Mouse (Mus musculus) hindbrain, postnatal 0 days (tissue): ENCODE measurements around the gene Get4. TPM values are rescaled to one million over a fixed set of nuclear protein-coding genes. Genes with fewer than 3 reads are reported as not detected.

Experiments used
- ATAC-seq: fragments of 200-750 bp; cut with Nextera tagmentation; 2 replicates; pipeline ENCODE4 v1.8.0; 2017; ENCODE audit warnings: mild to moderate bottlenecking, moderate TSS enrichment, moderate library complexity
- DNase-seq: peaks from one replicate; pipeline ENCODE4 v3.0.0-alpha.2; 2015; ENCODE audit warnings: low spot score
- H3K27ac ChIP-seq: fragments of 300-500 bp; sonication (generic); 2 replicates; pipeline ENCODE4 v1.5.1; 2014; ENCODE audit warnings: mild to moderate bottlenecking
- H3K27me3 ChIP-seq: fragments of 300-500 bp; sonication (generic); 2 replicates; pipeline ENCODE4 v1.6.1; 2014; ENCODE audit warnings: low read length, mixed read lengths; ENCODE audit not compliant: insufficient read depth
- H3K36me3 ChIP-seq: fragments of 300-500 bp; sonication (generic); 2 replicates; pipeline ENCODE4 v1.6.1; 2014; ENCODE audit warnings: low read length, mixed read lengths; ENCODE audit not compliant: insufficient read depth
- H3K4me1 ChIP-seq: fragments of 300-500 bp; sonication (generic); 2 replicates; pipeline ENCODE4 v1.6.1; 2014; ENCODE audit warnings: antibody characterized with exemption, low read length, mixed read lengths; ENCODE audit not compliant: insufficient read depth
- H3K4me2 ChIP-seq: fragments of 300-500 bp; sonication (generic); 2 replicates; pipeline ENCODE4 v1.6.1; 2014; ENCODE audit warnings: low read depth, mild to moderate bottlenecking, low read length, moderate library complexity, mixed read lengths
- H3K4me3 ChIP-seq: fragments of 300-500 bp; sonication (generic); 2 replicates; pipeline ENCODE4 v1.5.1; 2014; ENCODE audit warnings: low read length
- H3K9ac ChIP-seq: fragments of 300-500 bp; sonication (generic); replicated peaks from 2 replicates; pipeline ENCODE4 v1.6.1; 2014; ENCODE audit warnings: mild to moderate bottlenecking, low read length, moderate library complexity, mixed read lengths
- H3K9me3 ChIP-seq: fragments of 300-500 bp; sonication (generic); 2 replicates; pipeline ENCODE4 v1.6.1; 2016; ENCODE audit warnings: low read length, mixed read lengths
- CTCF ChIP-seq: IDR thresholded peaks from 2 replicates; pipeline ENCODE4 v1.5.1; 2016; ENCODE audit warnings: antibody characterized with exemption, control low read depth, low read depth
- WGBS: fragments of 180-500 bp; shearing (Covaris S2); extraction: QIAGEN DNeasy Blood & Tissue Kit; methylation state at CpG from one replicate; pipeline ENCODE4 v1.1.7; 2014; 5-methylcytosine and 5-hydroxymethylcytosine counted together
- polyA plus RNA-seq: library from polyadenylated mRNA; unstranded; fragments of >200 nt; fragmentation: Nextera tagmentation; extraction: Ambion mirVana; gene quantifications from 2 replicates; pipeline ENCODE4 v1.2.1, GENCODE M21; 2015
- total RNA-seq: library from RNA; depleted of rRNA; stranded (reverse); fragments of >200 nt; gene quantifications from 2 replicates; pipeline ENCODE4 v1.2.3, GENCODE M21; 2014

Get4 gene
- total and polyA plus RNA-seq, 2 experiments from 2014 or later, result 49.2 to 141 TPM

- Histone ChIP-seq H3K4me1 (no peaks in the 10 kb centered on the region), H3K36me3 (no peaks in the 10 kb centered on the region; the same call in 1 of the 2 replicates), H3K9me3 (no peaks in the 10 kb centered on the region), H3K9ac (no peak overlapping the region), H3K27ac (no peak overlapping the region), H3K4me2 (no peak overlapping the region), H3K4me3 (no peak overlapping the region), H3K27me3 (no peaks in the 10 kb centered on the region)
- 95% methylated on average over 7 of the region's 7 CpGs for WGBS
- DNase-seq (no peak), ATAC-seq (no peak)
- no peak for TF ChIP-seq CTCF
These were observed 42.5 kb upstream of the Get4 start for GRCm38 (mm10) chr5:139209685-139210026.

GRCm38 (mm10) chr5:139211737-139212385 lies 40.3 kb upstream of the Get4 start:
- Histone ChIP-seq H3K9me3 (no peaks in the 10 kb centered on the region), H3K27ac (no peak overlapping the region), H3K36me3 (peaks cover 12% of the 10 kb centered on the region; the same call in 1 of the 2 replicates), H3K4me3 (no peak overlapping the region), H3K9ac (no peak overlapping the region), H3K27me3 (no peaks in the 10 kb centered on the region), H3K4me1 (no peaks in the 10 kb centered on the region), H3K4me2 (no peak overlapping the region)
- no peak for DNase-seq
- 90% methylated on average over 11 of the region's 11 CpGs for WGBS
- no peak for ATAC-seq
- no peak for TF ChIP-seq CTCF

- ATAC-seq, result no peak
- H3K4me2 ChIP-seq, result no peak overlapping the region
- no peak overlapping the region for H3K27ac ChIP-seq
- no peak for DNase-seq
- no peak overlapping the region for H3K9ac ChIP-seq
- no peaks in the 10 kb centered on the region for H3K4me1 ChIP-seq
- peaks cover 12% of the 10 kb centered on the region; the same call in 1 of the 2 replicates for H3K36me3 ChIP-seq
- no peak for TF ChIP-seq CTCF
- H3K27me3 ChIP-seq, result no peaks in the 10 kb centered on the region
- no peaks in the 10 kb centered on the region for H3K9me3 ChIP-seq
- H3K4me3 ChIP-seq, result no peak overlapping the region
These were observed 37.8 kb upstream of the Get4 start for GRCm38 (mm10) chr5:139214298-139214697.

- no peak for ATAC-seq
- H3K9me3 ChIP-seq, result no peaks in the 10 kb centered on the region
- 98% methylated on average over 5 of the region's 5 CpGs for WGBS
These were observed 36.9 kb upstream of the Get4 start for GRCm38 (mm10) chr5:139215184-139215583.

GRCm38 (mm10) chr5:139216121-139216520 lies 36.0 kb upstream of the Get4 start:
- ATAC-seq, result no peak
- 97% methylated on average over 2 of the region's 2 CpGs for WGBS
- no peak overlapping the region for H3K27ac ChIP-seq

More at GRCm38 (mm10) chr5:139215184-139215583, 36.9 kb upstream of the Get4 start:
- no peak for DNase-seq
- Histone ChIP-seq H3K36me3 (peaks cover 12% of the 10 kb centered on the region; the same call in 1 of the 2 replicates), H3K27ac (no peak overlapping the region), H3K27me3 (no peaks in the 10 kb centered on the region), H3K9ac (no peak overlapping the region), H3K4me2 (no peak overlapping the region), H3K4me3 (no peak overlapping the region), H3K4me1 (no peaks in the 10 kb centered on the region)
- no peak for TF ChIP-seq CTCF

GRCm38 (mm10) chr5:139216774-139217173 lies 35.4 kb upstream of the Get4 start:
- Histone ChIP-seq H3K9ac (no peak overlapping the region), H3K27me3 (no peaks in the 10 kb centered on the region), H3K4me2 (no peak overlapping the region), H3K36me3 (peaks cover 12% of the 10 kb centered on the region; the same call in 1 of the 2 replicates), H3K4me1 (no peaks in the 10 kb centered on the region), H3K9me3 (no peaks in the 10 kb centered on the region), H3K4me3 (no peak overlapping the region), H3K27ac (no peak overlapping the region)
- no peak for TF ChIP-seq CTCF
- no peak for DNase-seq
- ATAC-seq, result no peak
- WGBS, result 74% methylated on average over 3 of the region's 3 CpGs

More at GRCm38 (mm10) chr5:139216121-139216520, 36.0 kb upstream of the Get4 start:
- Histone ChIP-seq H3K4me2 (no peak overlapping the region), H3K9me3 (no peaks in the 10 kb centered on the region), H3K9ac (no peak overlapping the region), H3K36me3 (peaks cover 12% of the 10 kb centered on the region; the same call in 1 of the 2 replicates), H3K4me1 (no peaks in the 10 kb centered on the region), H3K27me3 (no peaks in the 10 kb centered on the region), H3K4me3 (no peak overlapping the region)
- no peak for TF ChIP-seq CTCF
- no peak for DNase-seq

GRCm38 (mm10) chr5:139220006-139220515 lies 32.1 kb upstream of the Get4 start:
- H3K27me3 ChIP-seq, result no peaks in the 10 kb centered on the region
- ATAC-seq (no peak), DNase-seq (no peak)
- peaks cover 29% of the 10 kb centered on the region for H3K36me3 ChIP-seq
- no peaks in the 10 kb centered on the region for H3K4me1 ChIP-seq
- 75% methylated on average over 4 of the region's 4 CpGs for WGBS
- no peak overlapping the region for H3K9ac ChIP-seq
- H3K4me3 ChIP-seq, result no peak overlapping the region
- no peaks in the 10 kb centered on the region for H3K9me3 ChIP-seq
- no peak overlapping the region for H3K27ac ChIP-seq
- TF ChIP-seq CTCF, result no peak
- H3K4me2 ChIP-seq, result no peak overlapping the region
